Mouse (Mus musculus): ENCODE data around the gene S100a10. TPM values are rescaled to one million over a fixed set of nuclear protein-coding genes. Genes with fewer than 3 reads are reported as not detected.

The S100a10 gene
- polyA plus RNA-seq, 1 experiment from 2014 or later = 191 TPM

- Histone ChIP-seq H3K36me3 (0 out of 2 replicates have a peak, but pooled peaks cover 4% of the 10 kb centered on the region), H3K27me3 (no peaks in the 10 kb centered on the region), H3K4me1 (replicated peaks) (no peaks in the 10 kb centered on the region), H3K27ac (no peak overlapping the region), H3K4me3 (no peak overlapping the region), H3K4me2 (no peak overlapping the region), H3K9ac (no peak overlapping the region), H3K9me3 (no peaks in the 10 kb centered on the region)
- no peak for ATAC-seq (ENCODE audit: low FRiP score)
- WGBS = 97% methylated on average over 4 of the region's 4 CpGs
Measured at GRCm38 (mm10) chr3:93563216-93563615, 8.3 kb downstream of the S100a10 start.

- 97% methylated on average over 3 of the region's 3 CpGs for WGBS
- 0 out of 2 replicates have a peak, but pooled peaks cover 4% of the 10 kb centered on the region for H3K36me3 ChIP-seq
- no peak for ATAC-seq (ENCODE audit: low FRiP score)
- H3K27me3 ChIP-seq = no peaks in the 10 kb centered on the region
- no peak overlapping the region for H3K27ac ChIP-seq
- no peak overlapping the region for H3K9ac ChIP-seq
- no peak overlapping the region for H3K4me3 ChIP-seq
- no peaks in the 10 kb centered on the region for H3K9me3 ChIP-seq
- H3K4me2 ChIP-seq = no peak overlapping the region
- no peaks in the 10 kb centered on the region for H3K4me1 ChIP-seq (replicated peaks)
Measured at GRCm38 (mm10) chr3:93566892-93567291, 12.0 kb downstream of the S100a10 start.

GRCm38 (mm10) chr3:93567721-93568120, 12.8 kb downstream of the S100a10 start:
- no peaks in the 10 kb centered on the region for H3K4me1 ChIP-seq (replicated peaks)
- no peaks in the 10 kb centered on the region for H3K27me3 ChIP-seq
- ATAC-seq (ENCODE audit: low FRiP score) = no peak
- no peaks in the 10 kb centered on the region for H3K9me3 ChIP-seq
- H3K9ac ChIP-seq = no peak overlapping the region
- H3K36me3 ChIP-seq = 0 out of 2 replicates have a peak, but pooled peaks cover 4% of the 10 kb centered on the region
- no peak overlapping the region for H3K4me2 ChIP-seq
- no peak overlapping the region for H3K4me3 ChIP-seq
- H3K27ac ChIP-seq = no peak overlapping the region
- 93% methylated on average over 6 of the region's 6 CpGs for WGBS

- no peaks in the 10 kb centered on the region for H3K36me3 ChIP-seq
Measured at GRCm38 (mm10) chr3:93568428-93569040, 13.7 kb downstream of the S100a10 start.

GRCm38 (mm10) chr3:93569046-93569445, 14.2 kb downstream of the S100a10 start:
- H3K4me1 ChIP-seq (replicated peaks) = no peaks in the 10 kb centered on the region
- H3K27ac ChIP-seq = no peak overlapping the region
- no peaks in the 10 kb centered on the region for H3K9me3 ChIP-seq
- no peak for ATAC-seq (ENCODE audit: low FRiP score)
- WGBS = 70% methylated on average over 2 of the region's 2 CpGs
- H3K27me3 ChIP-seq = no peaks in the 10 kb centered on the region
- no peak overlapping the region for H3K4me3 ChIP-seq
- no peak overlapping the region for H3K9ac ChIP-seq
- no peaks in the 10 kb centered on the region for H3K36me3 ChIP-seq
- no peak overlapping the region for H3K4me2 ChIP-seq

More at GRCm38 (mm10) chr3:93568428-93569040, 13.7 kb downstream of the S100a10 start:
- H3K27me3 ChIP-seq = no peaks in the 10 kb centered on the region
- no peak overlapping the region for H3K9ac ChIP-seq
- no peak overlapping the region for H3K27ac ChIP-seq
- no peak for ATAC-seq (ENCODE audit: low FRiP score)
- H3K4me1 ChIP-seq (replicated peaks) = no peaks in the 10 kb centered on the region
- WGBS = 74% methylated on average over 7 of the region's 7 CpGs
- H3K9me3 ChIP-seq = no peaks in the 10 kb centered on the region
- H3K4me2 ChIP-seq = no peak overlapping the region
- no peak overlapping the region for H3K4me3 ChIP-seq

GRCm38 (mm10) chr3:93572058-93572791, 17.3 kb downstream of the S100a10 start:
- Histone ChIP-seq H3K4me2 (no peak overlapping the region), H3K9me3 (no peaks in the 10 kb centered on the region)

GRCm38 (mm10) chr3:93579317-93580038, 24.6 kb downstream of the S100a10 start:
- no peak overlapping the region for H3K9ac ChIP-seq
- no peak overlapping the region for H3K4me3 ChIP-seq
- 70% methylated on average over 6 of the region's 6 CpGs for WGBS

More at GRCm38 (mm10) chr3:93572058-93572791, 17.3 kb downstream of the S100a10 start:
- ATAC-seq (ENCODE audit: low FRiP score) = no peak
- WGBS = 73% methylated on average over 5 of the region's 5 CpGs
- H3K36me3 ChIP-seq = no peaks in the 10 kb centered on the region
- H3K9ac ChIP-seq = no peak overlapping the region
- no peak overlapping the region for H3K4me3 ChIP-seq
- H3K4me1 ChIP-seq (replicated peaks) = no peaks in the 10 kb centered on the region
- H3K27me3 ChIP-seq = no peaks in the 10 kb centered on the region
- no peak overlapping the region for H3K27ac ChIP-seq

GRCm38 (mm10) chr3:93580039-93580403, 25.1 kb downstream of the S100a10 start:
- Histone ChIP-seq H3K4me2 (no peak overlapping the region), H3K4me1 (replicated peaks) (no peaks in the 10 kb centered on the region)
- ATAC-seq (ENCODE audit: low FRiP score) = no peak

More at GRCm38 (mm10) chr3:93579317-93580038, 24.6 kb downstream of the S100a10 start:
- no peak for ATAC-seq (ENCODE audit: low FRiP score)
- no peaks in the 10 kb centered on the region for H3K36me3 ChIP-seq
- no peaks in the 10 kb centered on the region for H3K9me3 ChIP-seq
- no peak overlapping the region for H3K27ac ChIP-seq
- H3K4me2 ChIP-seq = no peak overlapping the region
- H3K27me3 ChIP-seq = no peaks in the 10 kb centered on the region
- no peaks in the 10 kb centered on the region for H3K4me1 ChIP-seq (replicated peaks)

GRCm38 (mm10) chr3:93580946-93581345, 26.1 kb downstream of the S100a10 start:
- H3K9ac ChIP-seq = no peak overlapping the region
- no peak for ATAC-seq (ENCODE audit: low FRiP score)
- no peak overlapping the region for H3K27ac ChIP-seq
- H3K36me3 ChIP-seq = no peaks in the 10 kb centered on the region
- no peaks in the 10 kb centered on the region for H3K9me3 ChIP-seq
- no peak overlapping the region for H3K4me2 ChIP-seq
- H3K27me3 ChIP-seq = no peaks in the 10 kb centered on the region
- 65% methylated on average over 2 of the region's 2 CpGs for WGBS
- H3K4me3 ChIP-seq = no peak overlapping the region
- H3K4me1 ChIP-seq (replicated peaks) = no peaks in the 10 kb centered on the region

More at GRCm38 (mm10) chr3:93580039-93580403, 25.1 kb downstream of the S100a10 start:
- Histone ChIP-seq H3K36me3 (no peaks in the 10 kb centered on the region), H3K4me3 (no peak overlapping the region), H3K27ac (no peak overlapping the region), H3K9ac (no peak overlapping the region), H3K9me3 (no peaks in the 10 kb centered on the region), H3K27me3 (no peaks in the 10 kb centered on the region)
- 88% methylated on average over 2 of the region's 2 CpGs for WGBS

GRCm38 (mm10) chr3:93581687-93582086, 26.8 kb downstream of the S100a10 start:
- Histone ChIP-seq H3K27me3 (no peaks in the 10 kb centered on the region), H3K4me3 (no peak overlapping the region), H3K4me1 (replicated peaks) (no peaks in the 10 kb centered on the region), H3K9ac (no peak overlapping the region), H3K36me3 (no peaks in the 10 kb centered on the region), H3K4me2 (no peak overlapping the region), H3K27ac (no peak overlapping the region), H3K9me3 (no peaks in the 10 kb centered on the region)
- no peak for ATAC-seq (ENCODE audit: low FRiP score)
- WGBS = 89% methylated on average over 4 of the region's 4 CpGs

- WGBS = 73% methylated on average over 2 of the region's 2 CpGs
- H3K9ac ChIP-seq = no peak overlapping the region
- no peak overlapping the region for H3K4me3 ChIP-seq
- no peak overlapping the region for H3K4me2 ChIP-seq
- no peaks in the 10 kb centered on the region for H3K27me3 ChIP-seq
- no peak for ATAC-seq (ENCODE audit: low FRiP score)
- H3K4me1 ChIP-seq (replicated peaks) = no peaks in the 10 kb centered on the region
- H3K36me3 ChIP-seq = no peaks in the 10 kb centered on the region
- no peaks in the 10 kb centered on the region for H3K9me3 ChIP-seq
- no peak overlapping the region for H3K27ac ChIP-seq
Measured at GRCm38 (mm10) chr3:93583056-93583455, 28.2 kb downstream of the S100a10 start.

- Histone ChIP-seq H3K4me2 (no peak overlapping the region), H3K27ac (no peak overlapping the region), H3K36me3 (no peaks in the 10 kb centered on the region), H3K27me3 (peaks cover 11% of the 10 kb centered on the region; the same call in 1 of the 2 replicates), H3K4me3 (no peak overlapping the region), H3K9me3 (no peaks in the 10 kb centered on the region), H3K4me1 (replicated peaks) (no peaks in the 10 kb centered on the region), H3K9ac (no peak overlapping the region)
- 92% methylated on average over 5 of the region's 5 CpGs for WGBS
- no peak for ATAC-seq (ENCODE audit: low FRiP score)
Measured at GRCm38 (mm10) chr3:93589629-93590028, 34.7 kb downstream of the S100a10 start.

Measured in hindbrain, embryonic 13.5 days (tissue).